Mouse (Mus musculus) embryo, embryonic 10 days (tissue): ENCODE measurements around the gene Mthfd1.

ENCODE experiments used
- DNase-seq: peaks from one replicate; pipeline ENCODE4 v3.0.0-alpha.2; 2015; ENCODE audit warnings: low spot score

The Mthfd1 gene

GRCm38 (mm10) chr12:76263876-76264275 is 8.8 kb downstream of the Mthfd1 start:
- no peak for DNase-seq

- DNase-seq = no peak
Measured at GRCm38 (mm10) chr12:76264325-76264965, 9.3 kb downstream of the Mthfd1 start.

GRCm38 (mm10) chr12:76265001-76265400 is 9.9 kb downstream of the Mthfd1 start:
- no peak for DNase-seq

- peak; percentile 77 for DNase-seq
Measured at GRCm38 (mm10) chr12:76266875-76267274, 11.8 kb downstream of the Mthfd1 start.

GRCm38 (mm10) chr12:76268686-76269085 is 13.6 kb downstream of the Mthfd1 start:
- no peak for DNase-seq

GRCm38 (mm10) chr12:76269196-76269595 is 14.1 kb downstream of the Mthfd1 start:
- DNase-seq = no peak

- no peak for DNase-seq
Measured at GRCm38 (mm10) chr12:76271516-76271915, 16.4 kb downstream of the Mthfd1 start.

- no peak for DNase-seq
Measured at GRCm38 (mm10) chr12:76272610-76273524, 17.8 kb downstream of the Mthfd1 start.

- DNase-seq = no peak
Measured at GRCm38 (mm10) chr12:76278209-76278608, 23.1 kb downstream of the Mthfd1 start.

- DNase-seq = no peak
Measured at GRCm38 (mm10) chr12:76280556-76280955, 25.5 kb downstream of the Mthfd1 start.

GRCm38 (mm10) chr12:76281111-76281660 is 26.1 kb downstream of the Mthfd1 start:
- DNase-seq = no peak

GRCm38 (mm10) chr12:76282132-76282531 is 27.0 kb downstream of the Mthfd1 start:
- no peak for DNase-seq

GRCm38 (mm10) chr12:76282532-76283173 is 27.6 kb downstream of the Mthfd1 start:
- DNase-seq = no peak

GRCm38 (mm10) chr12:76285418-76285817 is 30.3 kb downstream of the Mthfd1 start:
- no peak for DNase-seq

- DNase-seq = no peak
Measured at GRCm38 (mm10) chr12:76287986-76288385, 32.9 kb downstream of the Mthfd1 start.

- DNase-seq = no peak
Measured at GRCm38 (mm10) chr12:76288494-76288893, 33.4 kb downstream of the Mthfd1 start.

- no peak for DNase-seq
Measured at GRCm38 (mm10) chr12:76289428-76289827, 34.3 kb downstream of the Mthfd1 start.

GRCm38 (mm10) chr12:76290271-76290670 is 35.2 kb downstream of the Mthfd1 start:
- no peak for DNase-seq

- peak; percentile 75 for DNase-seq
Measured at GRCm38 (mm10) chr12:76293192-76293591, 38.1 kb downstream of the Mthfd1 start.

GRCm38 (mm10) chr12:76297830-76298229 is 42.7 kb downstream of the Mthfd1 start:
- DNase-seq = no peak

- DNase-seq = no peak
Measured at GRCm38 (mm10) chr12:76299361-76299906, 44.3 kb downstream of the Mthfd1 start.

- DNase-seq = no peak
Measured at GRCm38 (mm10) chr12:76300367-76300766, 45.3 kb downstream of the Mthfd1 start.
